Mouse (Mus musculus): ENCODE measurements at regions not wholly inside any gene's neighbourhood (a gene's known extent, or its start where the extent isn't known, plus 50 kb on each side); places are given as distances from the start of the nearest gene placed in this dataset.
"Not testable (repeated sequence)": the region's sequence is repeated elsewhere in the genome, so short reads cannot be mapped to it uniquely, and the experiment has no call there.

- intact Hi-C loops (cut with DNase I), result no loop called here
- no peak for DNase-seq
These were observed 52.2 kb downstream of the Gm9817 start for GRCm38 (mm10) chr13:45130516-45131249.

GRCm38 (mm10) chr13:45140616-45141015 is 62.1 kb downstream of the Gm9817 start:
- no peak for DNase-seq
- intact Hi-C loops (cut with DNase I), result no loop called here

GRCm38 (mm10) chr13:45145129-45145528 is 66.6 kb downstream of the Gm9817 start:
- intact Hi-C loops (cut with DNase I), result no loop called here
- no peak for DNase-seq

- no peak for DNase-seq
- intact Hi-C loops (cut with DNase I), result loop anchor here (10.0 kb wide), 1 partner anchor 121 kb away; no protein-coding TSS in a partner anchor
These were observed 77.7 kb downstream of the Gm9817 start for GRCm38 (mm10) chr13:45156223-45156622.

- intact Hi-C loops (cut with DNase I), result loop anchor here (10.0 kb wide), 1 partner anchor 122 kb away; no protein-coding TSS in a partner anchor
- DNase-seq, result no peak
These were observed 78.5 kb downstream of the Gm9817 start for GRCm38 (mm10) chr13:45156982-45157381.

- intact Hi-C loops (cut with DNase I), result loop anchor here (10.0 kb wide), 1 partner anchor 315 kb away; no protein-coding TSS in a partner anchor
These were observed 81.8 kb downstream of the Gm9817 start for GRCm38 (mm10) chr13:45160281-45160680.

GRCm38 (mm10) chr13:45164001-45164778 is 85.7 kb downstream of the Gm9817 start:
- intact Hi-C loops (cut with DNase I), result loop anchor here (10.0 kb wide), 1 partner anchor 311 kb away; no protein-coding TSS in a partner anchor
- no peak for DNase-seq

More at GRCm38 (mm10) chr13:45160281-45160680, 81.8 kb downstream of the Gm9817 start:
- no peak for DNase-seq

- DNase-seq, result peak in 1 of 2 experiments; percentile 12
- intact Hi-C loops (cut with DNase I), result loop anchor here (10.0 kb wide), 1 partner anchor 310 kb away; no protein-coding TSS in a partner anchor
These were observed 86.7 kb downstream of the Gm9817 start for GRCm38 (mm10) chr13:45165159-45165558.

- DNase-seq, result no peak
- intact Hi-C loops (cut with DNase I), result loop anchor here (2.0 to 10.0 kb wide), 2 partner anchors 273 to 305 kb away; no protein-coding TSS in a partner anchor
These were observed 91.2 kb downstream of the Gm9817 start for GRCm38 (mm10) chr13:45169716-45170115.

- DNase-seq, result no peak
- intact Hi-C loops (cut with DNase I), result no loop called here
These were observed 94.6 kb downstream of the Gm9817 start for GRCm38 (mm10) chr13:45173139-45173538.

GRCm38 (mm10) chr13:45175711-45176205 is 97.3 kb downstream of the Gm9817 start:
- DNase-seq; intact Hi-C loops (cut with DNase I): not testable (repeated sequence)

- no peak for DNase-seq
- intact Hi-C loops (cut with DNase I), result no loop called here
These were observed 103.2 kb downstream of the Gm9817 start for GRCm38 (mm10) chr13:45181529-45182230.

GRCm38 (mm10) chr13:45189389-45189788 is 110.9 kb downstream of the Gm9817 start:
- intact Hi-C loops (cut with DNase I), result no loop called here
- DNase-seq, result no peak

GRCm38 (mm10) chr13:45190151-45190550 is 111.7 kb downstream of the Gm9817 start:
- DNase-seq, result no peak

GRCm38 (mm10) chr13:45192079-45192478 is 113.6 kb downstream of the Gm9817 start:
- intact Hi-C loops (cut with DNase I), result no loop called here
- DNase-seq, result no peak

More at GRCm38 (mm10) chr13:45190151-45190550, 111.7 kb downstream of the Gm9817 start:
- intact Hi-C loops (cut with DNase I), result no loop called here

- DNase-seq, result no peak
- intact Hi-C loops (cut with DNase I), result no loop called here
These were observed 117.1 kb downstream of the Gm9817 start for GRCm38 (mm10) chr13:45195562-45195961.

GRCm38 (mm10) chr13:45196363-45196762 is 117.9 kb downstream of the Gm9817 start:
- intact Hi-C loops (cut with DNase I), result no loop called here
- no peak for DNase-seq

GRCm38 (mm10) chr13:45200511-45201120 is 122.1 kb downstream of the Gm9817 start:
- DNase-seq, result no peak
- intact Hi-C loops (cut with DNase I), result no loop called here

GRCm38 (mm10) chr13:45204856-45205255 is 126.4 kb downstream of the Gm9817 start:
- intact Hi-C loops (cut with DNase I), result no loop called here
- DNase-seq, result peak in 1 of 2 experiments; percentile 2

- intact Hi-C loops (cut with DNase I), result no loop called here
These were observed 130.2 kb downstream of the Gm9817 start for GRCm38 (mm10) chr13:45208540-45209197.

More at GRCm38 (mm10) chr13:45208540-45209197, 130.2 kb downstream of the Gm9817 start:
- DNase-seq, result no peak

All from heart, postnatal 10 days (tissue).